Mouse (Mus musculus) erythroblast, embryonic 14.5 days (primary cell): ENCODE measurements around the gene Zfp248. TPM values are rescaled to one million over a fixed set of nuclear protein-coding genes. Genes with fewer than 3 reads are reported as not detected.

Source experiments
- H3K27me3 ChIP-seq: 2 replicates; pipeline ENCODE4 v1.6.1; 2012; ENCODE audit warnings: inconsistent platforms; ENCODE audit not compliant: control insufficient read depth
- H3K36me3 ChIP-seq: 2 replicates; pipeline ENCODE4 v1.6.1; 2012; ENCODE audit warnings: mild to moderate bottlenecking, inconsistent platforms; ENCODE audit not compliant: control insufficient read depth
- H3K4me1 ChIP-seq: 2 replicates; pipeline ENCODE4 v1.6.1; 2012; ENCODE audit warnings: inconsistent platforms; ENCODE audit not compliant: control insufficient read depth
- H3K4me3 ChIP-seq: replicated peaks from 2 replicates; pipeline ENCODE3; 2012; ENCODE audit warnings: moderate library complexity, mild to moderate bottlenecking, inconsistent platforms
- H3K9me3 ChIP-seq: 2 replicates; pipeline ENCODE4 v1.6.1; 2012; ENCODE audit warnings: low read length, inconsistent platforms, mixed read lengths; ENCODE audit not compliant: control insufficient read depth
- GATA1 ChIP-seq: IDR thresholded peaks from 2 replicates; pipeline ENCODE4 v1.6.1; 2012; ENCODE audit warnings: low read length, inconsistent platforms, mixed read lengths
- TAL1 ChIP-seq: IDR thresholded peaks from 3 replicates; pipeline ENCODE4 v1.6.1; 2012; ENCODE audit warnings: low read length, inconsistent platforms, mixed read lengths
- polyA plus RNA-seq: library from polyadenylated mRNA; stranded (reverse); fragments of >175 nt; gene quantifications from 2 replicates; pipeline ENCODE4 v1.2.3, GENCODE M21; 2012

Gene Zfp248
- not detected in 2 replicates for polyA plus RNA-seq

GRCm38 (mm10) chr6:118455042-118455631 is at the start of gene Zfp248:
Gene Zfp248, minus strand, starts transcription at chr6:118455528.
- Histone ChIP-seq H3K9me3 (no peaks in the 10 kb centered on the region), H3K36me3 (no peaks in the 10 kb centered on the region), H3K4me3 (peak within 1 kb of the TSS; percentile 68), H3K27me3 (no peaks in the 10 kb centered on the region), H3K4me1 (peaks cover 13% of the 10 kb centered on the region)
- TF ChIP-seq TAL1 (no peak), GATA1 (no peak)

- Histone ChIP-seq H3K36me3 (peaks cover 19% of the 10 kb centered on the region), H3K9me3 (no peaks in the 10 kb centered on the region), H3K27me3 (no peaks in the 10 kb centered on the region), H3K4me1 (no peaks in the 10 kb centered on the region), H3K4me3 (no peak overlapping the region)
- TF ChIP-seq GATA1 (no peak), TAL1 (no peak)
Observed at GRCm38 (mm10) chr6:118499010-118499409, 43.7 kb upstream of the Zfp248 start.

- peaks cover 9% of the 10 kb centered on the region for H3K4me1 ChIP-seq
- H3K27me3 ChIP-seq = peaks cover 33% of the 10 kb centered on the region
- H3K4me3 ChIP-seq = no peak overlapping the region
- TF ChIP-seq GATA1 (no peak), TAL1 (no peak)
- H3K9me3 ChIP-seq = no peaks in the 10 kb centered on the region
- H3K36me3 ChIP-seq = no peaks in the 10 kb centered on the region
Observed at GRCm38 (mm10) chr6:118482125-118482524, 26.8 kb upstream of the Zfp248 start.

- peaks cover 35% of the 10 kb centered on the region for H3K27me3 ChIP-seq
- no peaks in the 10 kb centered on the region for H3K36me3 ChIP-seq
- no peaks in the 10 kb centered on the region for H3K9me3 ChIP-seq
- peak within 1 kb of the TSS; percentile 58 for H3K4me3 ChIP-seq
- peaks cover 9% of the 10 kb centered on the region for H3K4me1 ChIP-seq
- TF ChIP-seq GATA1 (no peak), TAL1 (no peak)
Observed at GRCm38 (mm10) chr6:118478957-118479708, 23.8 kb upstream of the Zfp248 start, which contains the start of gene Zfp9. Gene Zfp9, minus strand, starts transcription at chr6:118479320.

- H3K27me3 ChIP-seq = peaks cover 35% of the 10 kb centered on the region
Observed at GRCm38 (mm10) chr6:118477875-118478785, 22.8 kb upstream of the Zfp248 start.

GRCm38 (mm10) chr6:118462069-118462705 is 6.9 kb upstream of the Zfp248 start:
- Histone ChIP-seq H3K4me3 (no peak overlapping the region), H3K9me3 (no peaks in the 10 kb centered on the region), H3K36me3 (no peaks in the 10 kb centered on the region; the same call in 1 of the 2 replicates), H3K27me3 (no peaks in the 10 kb centered on the region), H3K4me1 (no peaks in the 10 kb centered on the region)
- TF ChIP-seq GATA1 (no peak), TAL1 (no peak)

More at GRCm38 (mm10) chr6:118477875-118478785, 22.8 kb upstream of the Zfp248 start:
- Histone ChIP-seq H3K36me3 (no peaks in the 10 kb centered on the region), H3K4me1 (peaks cover 9% of the 10 kb centered on the region), H3K9me3 (no peaks in the 10 kb centered on the region), H3K4me3 (peak overlapping the region; percentile 58)
- TF ChIP-seq GATA1 = no peak
- no peak for TF ChIP-seq TAL1

- H3K9me3 ChIP-seq = no peaks in the 10 kb centered on the region
- TF ChIP-seq TAL1 (no peak), GATA1 (no peak)
Observed at GRCm38 (mm10) chr6:118457726-118458125, 2.4 kb upstream of the Zfp248 start.

GRCm38 (mm10) chr6:118454452-118454851 is 876 bp downstream of the Zfp248 start:
- Histone ChIP-seq H3K4me3 (peak overlapping the region; percentile 68), H3K27me3 (no peaks in the 10 kb centered on the region), H3K9me3 (no peaks in the 10 kb centered on the region), H3K4me1 (peaks cover 13% of the 10 kb centered on the region), H3K36me3 (no peaks in the 10 kb centered on the region)
- TF ChIP-seq GATA1 = no peak
- TF ChIP-seq TAL1 = no peak

More at GRCm38 (mm10) chr6:118457726-118458125, 2.4 kb upstream of the Zfp248 start:
- H3K4me3 ChIP-seq = no peak overlapping the region
- H3K27me3 ChIP-seq = no peaks in the 10 kb centered on the region
- H3K4me1 ChIP-seq = peaks cover 13% of the 10 kb centered on the region
- no peaks in the 10 kb centered on the region for H3K36me3 ChIP-seq
